Mouse (Mus musculus) heart, embryonic 13.5 days (tissue): ENCODE data around the gene Scube3. TPM values are rescaled to one million over a fixed set of nuclear protein-coding genes. Genes with fewer than 3 reads are reported as not detected.

Experiments
- ATAC-seq: fragments of 200-750 bp; cut with Nextera tagmentation; 2 replicates; pipeline ENCODE4 v1.8.0; 2017; ENCODE audit warnings: moderate TSS enrichment; ENCODE audit not compliant: insufficient number of reproducible peaks, low FRiP score, low TSS enrichment; ENCODE audit errors: extremely low read depth
- H3K27ac ChIP-seq: fragments of 300-500 bp; sonication (generic); replicated peaks from 2 replicates; pipeline ENCODE4 v1.5.1; 2015; ENCODE audit warnings: moderate library complexity, mild to moderate bottlenecking, inconsistent platforms
- H3K27me3 ChIP-seq: fragments of 300-500 bp; sonication (generic); replicated peaks from 2 replicates; pipeline ENCODE4 v1.6.1; 2015; ENCODE audit warnings: mild to moderate bottlenecking, inconsistent platforms
- H3K36me3 ChIP-seq: fragments of 300-500 bp; sonication (generic); 2 replicates; pipeline ENCODE4 v1.6.1; 2015; ENCODE audit warnings: mild to moderate bottlenecking, inconsistent platforms
- H3K4me1 ChIP-seq: fragments of 300-500 bp; sonication (generic); 2 replicates; pipeline ENCODE4 v1.6.1; 2015; ENCODE audit warnings: inconsistent platforms
- H3K4me2 ChIP-seq: fragments of 300-500 bp; sonication (generic); 2 replicates; pipeline ENCODE4 v1.6.1; 2015; ENCODE audit warnings: inconsistent platforms, mild to moderate bottlenecking, moderate library complexity
- H3K4me3 ChIP-seq: fragments of 300-500 bp; sonication (generic); 2 replicates; pipeline ENCODE4 v1.5.1; 2015; ENCODE audit warnings: moderate library complexity, mild to moderate bottlenecking, inconsistent platforms
- H3K9ac ChIP-seq: fragments of 300-500 bp; sonication (generic); 2 replicates; pipeline ENCODE4 v1.6.1; 2015; ENCODE audit warnings: inconsistent platforms, mild to moderate bottlenecking, moderate library complexity
- H3K9me3 ChIP-seq: fragments of 300-500 bp; sonication (generic); 2 replicates; pipeline ENCODE4 v1.6.1; 2016; ENCODE audit warnings: inconsistent platforms
- WGBS: fragments of 180-500 bp; shearing (Covaris S2); methylation state at CpG from one replicate; pipeline ENCODE4 v1.1.7; 2015; ENCODE audit warnings: mixed read lengths; 5-methylcytosine and 5-hydroxymethylcytosine counted together
- polyA plus RNA-seq: library from polyadenylated mRNA; unstranded; fragments of >200 nt; fragmentation: Nextera tagmentation; extraction: Ambion mirVana; gene quantifications from 2 replicates; pipeline ENCODE4 v1.2.1, GENCODE M21; 2015

Gene Scube3
- polyA plus RNA-seq, 1 experiment from 2014 or later: 1.1 TPM

DNA sequence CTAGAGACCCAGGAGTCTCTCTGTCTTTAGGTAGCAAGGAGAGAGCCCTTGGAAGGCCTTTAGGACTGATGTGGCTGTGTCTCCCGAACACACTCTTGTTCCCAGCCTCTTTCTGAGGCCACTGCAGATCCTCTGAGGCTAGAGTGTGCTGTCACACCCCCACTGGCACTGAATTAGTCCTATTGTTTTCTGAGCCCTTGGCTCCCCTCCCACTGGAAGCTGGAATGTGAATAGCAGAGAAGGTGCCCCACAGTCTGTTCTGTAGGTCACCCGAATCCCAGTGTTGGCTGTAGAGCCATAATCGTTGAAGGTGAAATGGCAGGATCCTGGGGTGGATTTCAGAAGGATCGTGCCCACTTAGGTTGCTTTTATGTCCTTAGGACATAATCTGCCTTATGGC is 38.4 kb downstream of the Scube3 start:
- ATAC-seq: no peak
- peak overlapping the region; percentile 15 for H3K9ac ChIP-seq
- peak overlapping the region; percentile 92 for H3K4me2 ChIP-seq
- H3K36me3 ChIP-seq: no peaks in the 10 kb centered on the region; the same call in 1 of the 2 replicates
- peaks cover 81% of the 10 kb centered on the region for H3K4me1 ChIP-seq
- no peaks in the 10 kb centered on the region for H3K9me3 ChIP-seq
- H3K27ac ChIP-seq: peak overlapping the region; percentile 67
- WGBS: 37% methylated on average over 4 of the region's 4 CpGs
- H3K27me3 ChIP-seq: no peaks in the 10 kb centered on the region
- peak overlapping the region; percentile 28; the same call in 1 of the 2 replicates for H3K4me3 ChIP-seq

- no peak for ATAC-seq
- H3K4me2 ChIP-seq: peak overlapping the region; percentile 92
- 75% methylated on average over 15 of the region's 15 CpGs for WGBS
- H3K4me1 ChIP-seq: peaks cover 88% of the 10 kb centered on the region
- H3K36me3 ChIP-seq: no peaks in the 10 kb centered on the region; the same call in 1 of the 2 replicates
- no peaks in the 10 kb centered on the region for H3K27me3 ChIP-seq
- H3K4me3 ChIP-seq: no peak overlapping the region
- H3K27ac ChIP-seq: peak overlapping the region; percentile 67
- H3K9ac ChIP-seq: no peak overlapping the region; the same call in 1 of the 2 replicates
- no peaks in the 10 kb centered on the region for H3K9me3 ChIP-seq
Measured at GRCm38 (mm10) chr17:28180783-28181544, 39.0 kb downstream of the Scube3 start.

GRCm38 (mm10) chr17:28184971-28185638 is 43.2 kb downstream of the Scube3 start:
- Histone ChIP-seq H3K27me3 (no peaks in the 10 kb centered on the region), H3K9ac (no peak overlapping the region), H3K9me3 (no peaks in the 10 kb centered on the region), H3K36me3 (peaks cover 6% of the 10 kb centered on the region), H3K4me3 (no peak overlapping the region), H3K4me2 (no peak overlapping the region), H3K4me1 (peaks cover 57% of the 10 kb centered on the region), H3K27ac (no peak overlapping the region)
- WGBS: 59% methylated on average over 7 of the region's 7 CpGs
- no peak for ATAC-seq

DNA sequence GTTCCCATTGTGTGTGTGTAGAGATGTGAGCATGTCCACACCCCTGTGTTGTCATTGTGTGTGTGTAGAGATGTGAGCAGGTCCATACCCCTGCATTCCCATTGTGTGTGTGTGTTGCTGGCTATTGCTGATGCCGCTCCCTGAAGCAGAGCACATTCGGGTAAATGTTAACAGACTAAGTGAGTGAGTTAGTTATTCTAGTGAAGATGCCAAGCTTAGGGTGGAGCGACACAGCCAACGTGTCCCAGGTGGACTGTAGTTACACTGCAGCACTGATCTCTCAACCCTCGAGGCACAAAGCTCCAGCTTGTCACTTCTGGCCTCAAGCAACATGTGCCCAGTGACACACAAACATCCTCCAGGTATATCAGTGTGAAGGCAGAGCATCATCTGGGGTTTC is 46.4 kb downstream of the Scube3 start:
- ATAC-seq: no peak
- Histone ChIP-seq H3K36me3 (peaks cover 37% of the 10 kb centered on the region), H3K27ac (no peak overlapping the region), H3K9ac (no peak overlapping the region), H3K9me3 (no peaks in the 10 kb centered on the region), H3K4me3 (no peak overlapping the region), H3K4me1 (peaks cover 25% of the 10 kb centered on the region), H3K4me2 (no peak overlapping the region), H3K27me3 (no peaks in the 10 kb centered on the region)
- 80% methylated on average over 5 of the region's 5 CpGs for WGBS

DNA sequence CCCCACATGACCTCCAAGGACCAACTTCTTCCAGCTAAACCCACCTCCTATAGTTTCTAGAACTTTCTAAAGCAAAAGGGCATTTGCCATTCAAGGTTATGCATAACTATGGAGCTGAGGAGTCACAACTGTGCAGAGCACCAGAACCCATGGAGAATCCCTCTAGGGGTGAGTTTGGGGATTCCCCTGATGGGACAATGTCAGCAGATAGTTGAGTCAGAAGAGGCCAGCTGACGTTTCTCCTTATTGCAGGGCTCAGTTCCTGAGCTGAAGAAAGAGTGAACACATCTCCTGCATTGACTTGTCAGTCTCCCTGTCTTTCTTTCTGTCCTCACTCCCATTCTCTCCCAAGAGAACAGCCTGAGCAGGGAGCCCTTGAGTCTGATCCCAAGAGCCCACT is 50.8 kb downstream of the Scube3 start:
- Histone ChIP-seq H3K27me3 (no peaks in the 10 kb centered on the region), H3K4me1 (no peaks in the 10 kb centered on the region), H3K36me3 (peaks cover 74% of the 10 kb centered on the region), H3K9ac (no peak overlapping the region), H3K4me2 (no peak overlapping the region), H3K9me3 (no peaks in the 10 kb centered on the region), H3K27ac (no peak overlapping the region), H3K4me3 (no peak overlapping the region)
- WGBS: 48% methylated on average over 1 of the region's 1 CpGs
- no peak for ATAC-seq

GRCm38 (mm10) chr17:28193559-28193958 is 51.6 kb downstream of the Scube3 start:
- H3K4me1 ChIP-seq: no peaks in the 10 kb centered on the region
- H3K4me3 ChIP-seq: no peak overlapping the region
- ATAC-seq: no peak
- no peak overlapping the region for H3K9ac ChIP-seq
- WGBS: 71% methylated on average over 3 of the region's 3 CpGs
- no peak overlapping the region for H3K27ac ChIP-seq
- H3K27me3 ChIP-seq: no peaks in the 10 kb centered on the region
- H3K36me3 ChIP-seq: peaks cover 82% of the 10 kb centered on the region
- no peak overlapping the region for H3K4me2 ChIP-seq
- H3K9me3 ChIP-seq: no peaks in the 10 kb centered on the region

DNA sequence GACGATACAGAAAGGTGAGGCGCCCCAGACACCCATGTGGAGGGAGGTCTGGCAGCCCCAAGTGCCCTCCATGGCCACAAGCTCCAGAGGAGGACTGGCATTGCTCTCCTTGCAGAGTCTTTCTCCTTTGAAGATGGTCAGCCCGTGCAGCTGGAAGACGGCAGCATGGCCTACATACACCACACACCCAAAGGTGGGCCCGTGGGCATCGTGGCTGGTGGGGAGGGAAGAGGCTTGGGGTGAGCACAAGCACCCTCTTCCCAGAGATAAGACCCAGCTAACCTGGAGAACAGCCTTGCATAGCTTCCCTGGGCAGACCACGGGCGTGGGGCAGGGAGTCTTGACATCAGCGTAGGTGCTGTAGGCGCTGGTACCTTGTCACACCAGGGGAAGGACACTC is 53.1 kb downstream of the Scube3 start:
- no peak overlapping the region for H3K4me3 ChIP-seq
- H3K36me3 ChIP-seq: peaks cover 88% of the 10 kb centered on the region
- ATAC-seq: no peak
- H3K27me3 ChIP-seq: no peaks in the 10 kb centered on the region
- no peaks in the 10 kb centered on the region for H3K4me1 ChIP-seq
- no peak overlapping the region for H3K4me2 ChIP-seq
- no peak overlapping the region for H3K9ac ChIP-seq
- no peak overlapping the region for H3K27ac ChIP-seq
- no peaks in the 10 kb centered on the region for H3K9me3 ChIP-seq
- 87% methylated on average over 10 of the region's 10 CpGs for WGBS

DNA sequence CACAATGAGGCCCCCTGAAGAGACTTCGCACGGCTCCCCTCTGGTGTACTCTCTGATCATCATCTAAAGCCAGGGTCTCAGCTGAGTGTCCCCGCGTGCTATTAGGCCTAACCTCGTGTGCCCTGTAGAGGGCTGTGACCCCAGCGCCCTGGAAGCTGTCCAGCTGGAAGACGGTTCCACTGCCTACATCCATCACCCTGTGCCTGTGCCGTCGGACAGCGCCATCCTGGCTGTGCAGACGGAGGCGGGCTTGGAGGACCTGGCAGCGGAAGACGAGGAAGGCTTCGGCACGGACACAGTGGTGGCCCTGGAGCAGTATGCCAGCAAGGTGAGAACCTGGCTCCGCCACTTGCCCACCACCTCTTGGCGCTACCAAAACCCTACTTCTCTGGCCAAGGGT is 55.7 kb downstream of the Scube3 start:
- Histone ChIP-seq H3K27me3 (no peaks in the 10 kb centered on the region), H3K4me2 (no peak overlapping the region), H3K4me3 (no peak overlapping the region), H3K27ac (no peak overlapping the region), H3K9ac (no peak overlapping the region), H3K4me1 (no peaks in the 10 kb centered on the region), H3K36me3 (peaks cover 90% of the 10 kb centered on the region), H3K9me3 (no peaks in the 10 kb centered on the region)
- WGBS: 75% methylated on average over 18 of the region's 18 CpGs
- no peak for ATAC-seq

GRCm38 (mm10) chr17:28201982-28202381 is 60.0 kb downstream of the Scube3 start:
- peaks cover 68% of the 10 kb centered on the region for H3K36me3 ChIP-seq
- no peaks in the 10 kb centered on the region for H3K9me3 ChIP-seq

DNA sequence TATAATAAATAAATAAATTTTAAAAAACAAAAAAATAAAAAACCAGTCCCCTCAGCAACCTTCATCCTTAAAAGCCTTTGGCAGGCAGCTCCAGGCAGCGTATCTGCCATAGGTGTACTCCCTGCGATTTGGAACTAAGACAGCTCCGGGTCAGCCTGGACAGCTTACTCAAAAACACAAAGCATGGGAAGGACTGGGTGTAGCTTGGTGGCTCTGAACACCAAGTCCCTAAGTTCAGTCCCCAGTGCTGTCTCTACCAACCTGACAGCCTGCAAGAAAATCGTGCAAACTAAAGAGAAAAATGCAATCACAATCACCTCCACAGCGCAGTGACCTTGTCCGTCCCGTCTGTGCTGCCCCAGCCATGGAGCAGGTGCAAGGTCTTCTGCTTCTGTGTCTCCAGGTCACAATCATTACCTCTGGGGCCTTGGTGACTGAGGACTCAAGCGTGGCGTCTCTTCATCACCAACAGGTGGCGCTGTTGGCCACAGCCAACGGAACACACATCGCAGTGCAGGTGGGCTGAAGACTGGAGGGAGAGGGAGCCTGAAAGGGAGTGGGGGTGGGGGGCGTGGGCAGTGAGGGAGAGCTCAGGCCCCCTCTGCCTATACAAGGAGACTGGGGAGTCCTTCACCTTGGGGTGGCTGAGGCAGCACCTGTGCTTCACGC is 62.2 kb downstream of the Scube3 start:
- Histone ChIP-seq H3K4me1 (peaks cover 19% of the 10 kb centered on the region), H3K9me3 (no peaks in the 10 kb centered on the region), H3K4me3 (no peak overlapping the region), H3K27me3 (0 out of 2 replicates have a peak, but pooled peaks cover 3% of the 10 kb centered on the region), H3K4me2 (no peak overlapping the region), H3K36me3 (peaks cover 49% of the 10 kb centered on the region), H3K27ac (no peak overlapping the region), H3K9ac (no peak overlapping the region)
- no peak for ATAC-seq
- WGBS: 39% methylated on average over 14 of the region's 14 CpGs

More at GRCm38 (mm10) chr17:28201982-28202381, 60.0 kb downstream of the Scube3 start:
- Histone ChIP-seq H3K9ac (no peak overlapping the region), H3K4me1 (peaks cover 8% of the 10 kb centered on the region), H3K4me3 (no peak overlapping the region), H3K27me3 (no peaks in the 10 kb centered on the region), H3K4me2 (no peak overlapping the region), H3K27ac (no peak overlapping the region)
- 78% methylated on average over 14 of the region's 14 CpGs for whole genome bisulfite sequencing
- no peak for ATAC-seq

GRCm38 (mm10) chr17:28205443-28205842 is 63.5 kb downstream of the Scube3 start:
- Histone ChIP-seq H3K4me1 (peaks cover 19% of the 10 kb centered on the region), H3K27me3 (0 out of 2 replicates have a peak, but pooled peaks cover 3% of the 10 kb centered on the region), H3K4me2 (no peak overlapping the region), H3K4me3 (no peak overlapping the region), H3K9me3 (no peaks in the 10 kb centered on the region), H3K27ac (no peak overlapping the region), H3K9ac (no peak overlapping the region), H3K36me3 (peaks cover 38% of the 10 kb centered on the region)
- ATAC-seq: no peak
- 87% methylated on average over 8 of the region's 8 CpGs for WGBS
